Mouse (Mus musculus): ENCODE results near the gene Zc3h7b. TPM values are rescaled to one million over a fixed set of nuclear protein-coding genes. Genes with fewer than 3 reads are reported as not detected.
A peak's percentile ranks its signal among the peaks of the same experiment; 100 is the strongest.

Gene Zc3h7b
- total RNA-seq, 2 experiments from 2014 or later, result 3.6 to 4.6 TPM

GRCm38 (mm10) chr15:81810671-81811598 is 66.1 kb downstream of the Zc3h7b start:
- peak; percentile 95 for ATAC-seq (replicated peaks; ENCODE audit: low FRiP score, poor library complexity, severe bottlenecking)

- ATAC-seq (replicated peaks; ENCODE audit: low FRiP score, poor library complexity, severe bottlenecking), result no peak
These were observed 66.7 kb downstream of the Zc3h7b start for GRCm38 (mm10) chr15:81811599-81811996.

- no peak for ATAC-seq (replicated peaks; ENCODE audit: low FRiP score, poor library complexity, severe bottlenecking)
These were observed 67.4 kb downstream of the Zc3h7b start for GRCm38 (mm10) chr15:81812287-81812686.

DNA sequence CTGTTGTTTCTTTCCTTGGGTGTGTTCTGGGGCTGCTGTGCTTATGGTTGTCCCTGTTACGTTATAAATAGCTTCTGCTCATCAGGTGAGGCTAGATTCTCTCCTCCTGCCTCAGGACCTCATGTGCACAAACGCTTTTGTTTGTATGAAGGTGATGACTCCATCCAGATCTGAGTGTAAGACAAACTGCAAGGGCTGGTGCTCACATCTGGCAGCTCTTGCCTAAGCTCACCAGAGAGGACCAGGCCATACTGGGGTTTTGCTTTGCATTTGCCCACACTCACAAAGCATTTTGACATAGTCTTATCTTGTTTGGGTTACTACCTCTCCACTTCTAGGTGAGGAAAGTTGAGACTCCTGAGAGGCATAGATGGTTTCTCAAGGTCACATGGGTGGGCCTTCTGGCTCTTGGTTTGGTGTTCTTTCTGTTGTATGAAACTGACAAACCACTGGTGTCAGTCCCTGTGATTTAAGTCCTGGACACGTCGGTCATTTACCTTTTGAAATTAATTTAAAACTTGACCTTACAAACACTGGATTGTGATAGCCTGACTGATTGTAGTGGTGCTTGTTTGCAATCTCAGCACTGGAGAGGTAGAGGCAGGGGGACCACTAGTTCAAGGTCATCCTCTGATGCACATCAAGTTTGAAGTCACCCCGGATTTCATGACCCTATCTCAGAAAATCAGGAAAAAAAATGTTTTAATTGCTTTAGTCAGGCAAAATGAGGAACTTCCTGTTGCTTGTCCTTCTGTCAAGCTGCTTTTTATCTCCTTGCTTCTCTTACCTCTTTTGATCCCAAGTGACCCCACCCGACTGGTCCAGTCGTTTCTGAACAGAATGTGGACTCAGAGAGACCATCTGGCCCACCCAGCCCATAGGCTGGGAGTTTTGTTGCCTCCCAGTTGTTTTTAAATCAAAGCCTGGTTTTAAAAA is 68.1 kb downstream of the Zc3h7b start:
- ATAC-seq (replicated peaks; ENCODE audit: low FRiP score, poor library complexity, severe bottlenecking), result no peak

DNA sequence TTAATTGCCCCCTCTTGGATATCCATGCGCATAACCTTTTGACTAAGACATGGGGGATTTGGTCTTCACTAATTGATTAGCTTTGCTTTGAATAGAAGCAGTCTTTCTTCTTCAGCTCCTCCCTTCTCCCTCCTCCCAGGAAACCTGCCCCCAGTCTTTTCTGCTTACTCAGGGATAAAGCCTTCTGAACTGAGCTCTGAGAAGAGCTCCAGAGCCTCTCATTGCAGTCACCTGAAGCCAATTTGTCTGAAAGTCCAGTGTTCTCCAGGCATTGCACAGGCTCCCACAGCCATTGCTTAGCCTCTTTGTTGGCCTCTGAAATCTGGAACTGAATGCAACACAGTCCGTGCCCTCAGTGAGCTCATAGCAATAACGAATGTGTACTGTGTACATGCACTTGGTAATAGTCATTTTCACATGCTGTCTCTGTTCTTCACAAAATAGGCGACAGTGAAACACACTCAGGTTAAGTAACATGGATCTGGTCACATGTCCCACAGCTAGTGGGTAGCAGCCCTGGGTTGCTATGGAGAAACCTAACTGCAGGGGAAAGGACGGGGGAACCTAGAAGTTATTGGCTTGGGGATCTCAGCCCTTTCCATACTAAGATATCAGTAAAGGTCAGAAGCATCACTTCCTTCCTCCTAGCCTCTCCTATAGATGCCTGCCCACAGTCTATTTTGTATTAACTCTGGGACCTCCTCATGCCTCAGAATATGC is 69.3 kb downstream of the Zc3h7b start:
- ATAC-seq (replicated peaks; ENCODE audit: low FRiP score, poor library complexity, severe bottlenecking), result no peak

GRCm38 (mm10) chr15:81814716-81815370 is 70.0 kb downstream of the Zc3h7b start:
- ATAC-seq (replicated peaks; ENCODE audit: low FRiP score, poor library complexity, severe bottlenecking), result no peak

- ATAC-seq (replicated peaks; ENCODE audit: low FRiP score, poor library complexity, severe bottlenecking), result no peak
These were observed 73.5 kb downstream of the Zc3h7b start for GRCm38 (mm10) chr15:81818404-81818803.

GRCm38 (mm10) chr15:81822631-81823030 is 77.8 kb downstream of the Zc3h7b start:
- ATAC-seq (replicated peaks; ENCODE audit: low FRiP score, poor library complexity, severe bottlenecking), result no peak

DNA sequence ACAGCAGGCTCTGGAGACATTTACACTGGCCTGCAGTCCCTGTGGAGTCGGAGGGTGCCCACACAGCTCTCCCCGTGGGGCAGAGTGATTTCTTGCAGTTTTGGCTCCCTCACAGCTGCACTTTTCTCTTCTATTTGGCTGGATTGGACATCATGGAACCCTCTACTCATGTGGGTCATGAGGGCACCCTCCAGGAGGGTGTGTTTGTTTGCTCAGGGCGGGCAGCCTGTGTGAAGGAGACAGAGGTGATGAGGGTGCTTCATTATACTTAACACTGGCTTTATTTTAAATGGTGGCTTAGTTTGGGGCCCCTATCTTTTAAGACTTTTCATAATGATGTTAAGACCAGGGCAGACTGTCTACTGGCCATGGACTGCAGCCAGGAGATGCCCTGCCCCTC is 80.0 kb downstream of the Zc3h7b start:
- no peak for ATAC-seq (replicated peaks; ENCODE audit: low FRiP score, poor library complexity, severe bottlenecking)

GRCm38 (mm10) chr15:81828426-81829207 is 83.8 kb downstream of the Zc3h7b start:
- ATAC-seq (replicated peaks; ENCODE audit: low FRiP score, poor library complexity, severe bottlenecking), result no peak

GRCm38 (mm10) chr15:81829208-81829580 is 84.3 kb downstream of the Zc3h7b start:
- no peak for ATAC-seq (replicated peaks; ENCODE audit: low FRiP score, poor library complexity, severe bottlenecking)

DNA sequence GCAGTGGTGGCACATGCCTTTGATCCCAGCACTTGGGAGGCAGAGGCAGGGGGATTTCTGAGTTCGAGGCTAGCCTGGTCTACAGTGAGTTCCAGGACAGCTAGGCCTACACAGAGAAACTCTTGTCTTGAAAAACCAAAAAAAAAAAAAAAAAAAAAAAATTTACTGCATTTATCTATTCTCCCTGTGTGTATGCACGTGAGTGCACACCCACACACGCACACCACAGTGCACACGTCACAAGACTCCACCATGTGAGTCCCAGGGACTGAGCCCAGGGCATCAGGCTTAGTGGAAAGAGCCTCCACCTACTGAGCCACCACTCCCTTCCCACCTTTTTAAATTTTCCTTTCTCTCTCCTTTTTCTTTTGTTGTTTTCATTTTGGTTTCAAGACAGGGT is 85.7 kb downstream of the Zc3h7b start:
- no peak for ATAC-seq (replicated peaks; ENCODE audit: low FRiP score, poor library complexity, severe bottlenecking)

- peak; percentile 93 for ATAC-seq (replicated peaks; ENCODE audit: low FRiP score, poor library complexity, severe bottlenecking)
These were observed 86.4 kb downstream of the Zc3h7b start for GRCm38 (mm10) chr15:81831136-81831825.

GRCm38 (mm10) chr15:81832219-81832618 is 87.4 kb downstream of the Zc3h7b start:
- no peak for ATAC-seq (replicated peaks; ENCODE audit: low FRiP score, poor library complexity, severe bottlenecking)

DNA sequence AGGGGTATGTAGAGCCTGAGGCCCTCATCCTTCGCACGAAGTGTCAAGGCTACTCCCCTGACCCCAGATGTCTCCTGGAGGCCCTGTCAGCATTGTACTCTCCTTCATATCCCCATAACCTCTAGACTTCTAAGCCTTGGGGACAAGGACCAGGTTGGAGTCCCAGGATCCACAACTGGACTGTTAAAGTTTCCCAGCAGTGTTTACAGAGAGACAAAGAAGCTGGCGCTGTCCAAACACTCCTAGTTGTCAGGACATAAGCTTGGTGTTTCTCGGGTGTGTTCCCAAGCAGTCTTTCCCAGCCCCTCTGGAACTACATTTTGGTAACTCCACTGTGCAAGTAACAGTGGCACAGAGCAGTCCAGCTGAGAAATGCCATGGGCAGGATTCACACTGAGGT is 88.6 kb downstream of the Zc3h7b start:
- ATAC-seq (replicated peaks; ENCODE audit: low FRiP score, poor library complexity, severe bottlenecking), result no peak

DNA sequence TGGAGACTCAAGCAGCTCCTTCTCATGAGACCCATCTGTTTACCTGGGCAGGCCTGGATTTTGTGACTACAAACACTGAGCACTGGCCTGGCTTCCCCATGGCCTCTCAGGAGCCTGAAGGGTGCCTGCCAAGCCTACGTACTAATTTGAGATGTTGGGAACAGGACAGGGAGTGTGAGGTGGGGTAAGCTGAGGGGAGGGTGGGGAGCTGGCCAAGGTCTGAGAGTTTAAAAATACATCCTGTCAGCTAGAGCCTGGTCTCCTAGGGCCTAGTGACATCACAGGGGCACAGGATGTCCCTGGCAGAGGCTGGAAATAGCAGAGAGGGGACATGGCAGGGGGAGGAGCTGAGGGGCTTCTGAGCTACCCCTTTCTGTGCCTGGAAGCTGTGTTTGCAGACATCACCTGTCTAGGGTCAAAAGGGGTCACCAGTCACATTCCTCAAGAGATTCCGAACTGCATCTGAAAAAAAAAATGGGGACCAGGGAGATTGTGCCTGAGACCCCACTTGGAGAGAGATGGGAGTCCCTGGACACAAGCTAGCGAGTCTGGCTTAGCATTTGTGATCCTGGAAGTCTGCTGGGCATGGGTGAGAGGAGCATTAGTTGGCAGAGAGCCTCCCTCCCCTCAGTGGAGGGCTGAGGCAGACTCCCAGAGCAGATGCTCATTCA is 89.4 kb downstream of the Zc3h7b start:
- ATAC-seq (replicated peaks; ENCODE audit: low FRiP score, poor library complexity, severe bottlenecking), result no peak

DNA sequence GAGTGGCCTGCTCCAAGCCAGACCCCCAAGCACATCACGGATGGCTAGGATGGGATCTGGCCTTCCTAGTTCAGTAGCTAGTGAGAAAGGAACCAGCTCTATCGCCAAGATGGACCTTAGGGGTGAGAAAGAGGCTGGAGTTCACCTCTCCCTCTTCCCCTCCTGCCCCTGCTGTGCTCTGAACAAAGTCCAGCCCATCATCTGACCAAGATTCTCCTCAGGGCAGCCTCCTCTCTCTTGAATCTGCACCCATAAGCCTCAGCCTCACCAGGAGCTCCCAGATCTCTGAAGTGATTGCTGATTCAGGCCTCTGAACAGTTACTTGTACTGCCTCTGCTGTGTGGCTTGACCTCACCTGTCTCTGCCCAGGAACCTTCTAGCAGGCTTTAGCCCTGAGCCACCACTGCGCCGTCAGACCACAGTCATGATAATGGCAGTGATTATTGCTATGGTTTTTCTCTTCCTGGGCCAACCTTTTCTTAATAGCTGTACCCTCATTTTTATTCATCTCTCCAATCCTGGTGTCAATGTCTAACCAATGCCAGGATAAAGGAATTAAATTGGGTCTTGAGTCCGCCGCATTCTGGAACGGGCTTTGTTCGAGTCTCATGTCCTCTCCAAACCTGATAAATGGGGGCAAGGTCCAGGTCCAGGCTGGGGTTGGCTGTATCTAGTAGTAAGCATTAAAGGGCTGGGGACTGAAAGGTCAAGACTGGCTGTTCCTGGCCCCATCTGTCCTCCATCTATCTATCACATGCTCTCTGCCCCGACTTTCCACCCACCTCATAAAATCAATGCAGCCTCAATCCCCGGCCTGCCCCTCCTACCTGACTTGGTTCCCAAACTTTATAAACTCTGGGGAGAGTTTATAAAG is 90.4 kb downstream of the Zc3h7b start:
- ATAC-seq (replicated peaks; ENCODE audit: low FRiP score, poor library complexity, severe bottlenecking), result no peak
